ENCODE assay signal across 28 mouse cellular contexts in the genomic region with DNA sequence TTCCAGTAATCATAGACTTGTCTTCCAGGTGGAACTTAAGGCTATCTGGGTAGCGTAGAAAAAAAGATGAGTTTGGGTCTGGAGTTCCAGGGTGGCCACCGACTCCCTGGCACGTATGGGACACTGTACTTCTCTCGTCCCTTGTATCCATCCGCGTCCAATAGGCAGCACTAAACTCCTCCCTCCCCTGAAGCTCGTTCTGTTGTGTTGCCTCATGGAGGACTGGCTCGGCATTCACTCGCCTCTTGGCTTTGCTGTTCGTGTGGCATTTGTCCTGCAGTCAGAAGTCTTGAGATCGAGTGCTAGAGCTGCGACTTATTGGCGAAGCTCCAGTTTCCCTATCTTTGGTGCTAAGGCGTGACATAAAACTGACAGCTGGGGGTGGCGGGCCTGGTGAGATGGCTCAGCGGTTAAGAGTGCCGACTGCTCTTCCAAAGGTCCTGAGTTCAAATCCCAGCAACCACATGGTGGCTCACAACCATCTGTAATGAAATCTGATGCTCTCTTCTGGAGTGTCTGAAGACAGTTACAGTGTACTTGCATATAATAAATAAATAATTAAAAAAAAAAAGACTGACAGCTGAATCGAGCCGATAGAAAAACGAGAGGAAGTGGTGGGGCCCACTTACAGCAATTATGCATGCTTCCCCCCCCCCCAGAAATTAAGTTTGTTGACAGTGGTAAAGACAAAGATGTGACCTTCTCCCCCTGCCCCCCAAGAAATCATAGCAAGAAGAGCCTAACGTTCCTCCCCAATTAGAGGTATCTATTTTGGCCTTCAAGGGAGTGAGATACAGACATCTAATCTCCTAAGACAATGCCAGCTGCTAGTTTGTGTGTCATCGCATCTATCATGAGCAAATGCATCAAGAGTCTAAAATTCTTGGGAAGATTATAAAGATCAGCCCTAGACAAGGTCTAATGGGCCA.
DNase-seq lines count a peak whose midpoint lies in the region; ATAC-seq and TF ChIP-seq lines count a peak whose summit lies in the region.
"Had no signal": no experiment of that assay in that cellular context is flagged by ENCODE, and none has a peak within 500 bp of the region (broad histone marks: within the 10 kb centered on the region; RNA-seq: fewer than 3 reads in every experiment).

No protein-coding gene starts in this region.

- H3K4me2 ChIP-seq in lung, embryonic 15.5 days, result no peak overlapping the region
- H3K4me2 ChIP-seq: embryonic facial prominence, embryonic 13.5 days; forebrain, embryonic 13.5 days; heart, embryonic 11.5 days; hindbrain, embryonic 14.5 days had no signal

- no peak overlapping the region for H3K9ac ChIP-seq in lung, embryonic 15.5 days
- H3K9ac ChIP-seq in MEL (ENCODE audit: control insufficient read depth, low read depth, low read length, poor library complexity, severe bottlenecking), result peak overlapping the region; percentile 46
- H3K9ac ChIP-seq: embryonic facial prominence, embryonic 13.5 days; forebrain, embryonic 13.5 days; hindbrain, embryonic 14.5 days had no signal

- TF ChIP-seq POLR2A in MEL (IDR thresholded peaks at IDR 0.05; ENCODE audit: control insufficient read depth in 1 of 2, insufficient read depth in 1 of 2, low read depth in 1 of 2, low read length in 2 of 2, poor library complexity in 1 of 2), result no peak

- peak; percentile 30 to 34; a peak in 3 of 4 replicates for TF ChIP-seq EP300 in MEL (IDR thresholded peaks at IDR 0.05; ENCODE audit: low read depth in 1 of 2, low read length in 2 of 2)

- H3K27me3 ChIP-seq in lung, embryonic 15.5 days, result no peaks in the 10 kb centered on the region
- H3K27me3 ChIP-seq in MEL (ENCODE audit: control insufficient read depth in 1 of 2, insufficient read depth in 2 of 2, low read length in 2 of 2), result no peaks in the 10 kb centered on the region
- H3K27me3 ChIP-seq: embryonic facial prominence, embryonic 13.5 days; forebrain, embryonic 13.5 days had no signal

- H3K4me3 ChIP-seq in lung, embryonic 15.5 days, result no peak overlapping the region
- H3K4me3 ChIP-seq in MEL (ENCODE audit: control insufficient read depth in 1 of 2, insufficient read depth in 1 of 2, low read depth in 2 of 2, low read length in 2 of 2), result peak overlapping the region; percentile 67 to 88
- H3K4me3 ChIP-seq: embryonic facial prominence, embryonic 10.5 days; embryonic facial prominence, embryonic 13.5 days; erythroblast, embryonic 14.5 days; forebrain, embryonic 10.5 days; forebrain, embryonic 13.5 days had no signal

- no peaks in the 10 kb centered on the region for H3K9me3 ChIP-seq in lung, embryonic 15.5 days
- no peaks in the 10 kb centered on the region for H3K9me3 ChIP-seq in MEL (replicated peaks; ENCODE audit: insufficient read depth, low read length)
- H3K9me3 ChIP-seq: embryonic facial prominence, embryonic 10.5 days; embryonic facial prominence, embryonic 13.5 days; forebrain, embryonic 10.5 days; forebrain, embryonic 13.5 days; G1E had no signal

- H3K4me1 ChIP-seq in lung, embryonic 15.5 days, result peaks cover 14% of the 10 kb centered on the region
- H3K4me1 ChIP-seq in MEL (ENCODE audit: control insufficient read depth in 1 of 2, insufficient read depth in 2 of 2, low read length in 2 of 2), result peaks cover 5 to 23% of the 10 kb centered on the region in 2 experiments; a peak in 3 of 4 replicates

- H3K36me3 ChIP-seq in lung, embryonic 15.5 days, result no peaks in the 10 kb centered on the region
- H3K36me3 ChIP-seq in MEL (ENCODE audit: control insufficient read depth in 1 of 2, insufficient read depth in 2 of 2, low read length in 2 of 2), result peaks cover 0 to 2% of the 10 kb centered on the region in 2 experiments; a peak in 2 of 4 replicates
- H3K36me3 ChIP-seq: embryonic facial prominence, embryonic 10.5 days; embryonic facial prominence, embryonic 13.5 days; forebrain, embryonic 10.5 days; G1E had no signal

- H3K27ac ChIP-seq in lung, embryonic 15.5 days, result no peak overlapping the region
- H3K27ac ChIP-seq in MEL (ENCODE audit: control insufficient read depth, low read depth, low read length), result peak overlapping the region; percentile 19
- H3K27ac ChIP-seq: embryonic facial prominence, embryonic 10.5 days; embryonic facial prominence, embryonic 13.5 days; forebrain, embryonic 10.5 days; forebrain, embryonic 13.5 days; hindbrain, embryonic 14.5 days; hindbrain, postnatal 0 days had no signal

- DNase-seq in heart, adult 11 months, result peak; percentile 65
- no peak for DNase-seq in heart, postnatal 4 days
- DNase-seq in lung, postnatal 14 days, result no peak
- DNase-seq in MEL (ENCODE audit: low read depth, low spot score) (peak; percentile 92), R1 (ENCODE audit: low read depth, low spot score) (peak; percentile 5)
- DNase-seq: adrenal gland, postnatal 10 days; adrenal gland, postnatal 36 days; B cell, adult 2 months; cerebellum, adult 18-20 months; cerebellum, adult 9-10 months; cerebellum, postnatal 25 days; embryo, embryonic 11 days; gastrocnemius, postnatal 10 days; gastrocnemius, postnatal 36 days; heart, postnatal 36 days had no signal

- no peak for TF ChIP-seq CTCF in MEL (IDR thresholded peaks at IDR 0.05 in 2 of 3, conservative IDR thresholded peaks at IDR 0.05 in 1 of 3; ENCODE audit: control insufficient read depth in 1 of 3, insufficient read depth in 1 of 3, low read depth in 2 of 3, low read length in 3 of 3, poor library complexity in 1 of 3, severe bottlenecking in 1 of 3)

- TF ChIP-seq RAD21 in MEL (IDR thresholded peaks at IDR 0.05; ENCODE audit: low read depth, low read length), result no peak

- no peaks in the 10 kb centered on the region for H3K79me2 ChIP-seq in MEL (ENCODE audit: control insufficient read depth, insufficient read depth, low read length, poor library complexity)

- ATAC-seq in lung, embryonic 15.5 days (ENCODE audit: borderline replicate concordance, extremely low read depth, low FRiP score, low TSS enrichment), result peak; percentile 21; the same call in 1 of the 2 replicates
- no peak for ATAC-seq in erythroid progenitor cell, adult 5-6 weeks (replicated peaks; ENCODE audit: low FRiP score, poor library complexity, severe bottlenecking)
- ATAC-seq: forebrain, embryonic 13.5 days; forebrain, embryonic 16.5 days; hindbrain, postnatal 0 days; inflammation-experienced regulatory T-cells, adult 6 months had no signal

- WGBS in lung, embryonic 15.5 days, result 66% methylated on average over 22 of the region's 22 CpGs

TF ChIP-seq in MEL, 35 proteins besides CTCF, POLR2A, EP300 and RAD21:
- TF ChIP-seq BHLHE40 (IDR thresholded peaks at IDR 0.05; ENCODE audit: borderline replicate concordance, low read depth, low read length) (peak; percentile 18; the same call in 1 of the 2 replicates), SIN3A (IDR thresholded peaks at IDR 0.05; ENCODE audit: low read length) (peak; percentile 56), ETS1 (IDR thresholded peaks at IDR 0.05; ENCODE audit: low read depth, low read length) (peak; percentile 67; the same call in 1 of the 2 replicates), ZNF384 (IDR thresholded peaks at IDR 0.05; ENCODE audit: low read depth, low read length) (peak; percentile 80), TAL1 (IDR thresholded peaks at IDR 0.05; ENCODE audit: low read length) (no peak), CHD1 (IDR thresholded peaks at IDR 0.05; ENCODE audit: low read depth, low read length) (no peak), CHD2 (IDR thresholded peaks at IDR 0.05; ENCODE audit: low read length) (no peak), MAZ (IDR thresholded peaks at IDR 0.05; ENCODE audit: low read depth, low read length) (peak; percentile 56), NELFE (IDR thresholded peaks at IDR 0.05; ENCODE audit: low read depth, low read length) (0 out of 2 replicates have a peak, but pooled peaks have one; percentile 27), ELF1 (IDR thresholded peaks at IDR 0.05; ENCODE audit: low read depth, low read length) (peak; percentile 34; the same call in 1 of the 2 replicates), HCFC1 (IDR thresholded peaks at IDR 0.05; ENCODE audit: low read depth, low read length) (0 out of 2 replicates have a peak, but pooled peaks have one; percentile 23), KAT2A (conservative IDR thresholded peaks at IDR 0.05; ENCODE audit: low read depth, low read length) (peak; percentile 58), ZC3H11A (IDR thresholded peaks at IDR 0.05; ENCODE audit: low read depth, low read length) (no peak), USF1 (IDR thresholded peaks at IDR 0.05; ENCODE audit: low read depth, low read length) (no peak), MYB (IDR thresholded peaks at IDR 0.05; ENCODE audit: low read depth, low read length) (no peak), POLR2AphosphoS5 (IDR thresholded peaks at IDR 0.05; ENCODE audit: borderline replicate concordance, low read depth, low read length) (no peak), GATA1 (IDR thresholded peaks at IDR 0.05; ENCODE audit: low read depth, low read length) (peak; percentile 53; the same call in 1 of the 2 replicates), ZKSCAN1 (IDR thresholded peaks at IDR 0.05; ENCODE audit: low read depth, low read length) (no peak), MEF2A (IDR thresholded peaks at IDR 0.05; ENCODE audit: extremely low read depth, insufficient replicate concordance, low read depth, low read length, poor library complexity, severe bottlenecking) (no peak), TCF12 (IDR thresholded peaks at IDR 0.05; ENCODE audit: low read depth, low read length) (0 out of 2 replicates have a peak, but pooled peaks have one; percentile 24), TBP (IDR thresholded peaks at IDR 0.05; ENCODE audit: low read depth, low read length) (peak; percentile 99), RCOR1 (IDR thresholded peaks at IDR 0.05; ENCODE audit: low read depth, low read length) (no peak), MXI1 (IDR thresholded peaks at IDR 0.05; ENCODE audit: low read depth, low read length) (peak; percentile 59; the same call in 1 of the 2 replicates), MAX (IDR thresholded peaks at IDR 0.05; ENCODE audit: low read length) (no peak), GABPA (IDR thresholded peaks at IDR 0.05; ENCODE audit: low read depth, low read length) (no peak), MAFK (IDR thresholded peaks at IDR 0.05; ENCODE audit: borderline replicate concordance, low read depth, low read length) (peak; percentile 52; the same call in 1 of the 2 replicates), E2F4 (IDR thresholded peaks at IDR 0.05; ENCODE audit: borderline replicate concordance, low read depth, low read length) (no peak)

Comparison
In these comparisons a context has a peak if more than half of its experiments do, and no peak if none do; other contexts are left out.
1. DNase-seq: peak in heart, adult 11 months (single experiment), MEL (single experiment) and R1 (single experiment); none in heart, postnatal 4 days (single experiment) and lung, postnatal 14 days (single experiment).